Mouse (Mus musculus): ENCODE measurements around the gene Nrip3.

DNA sequence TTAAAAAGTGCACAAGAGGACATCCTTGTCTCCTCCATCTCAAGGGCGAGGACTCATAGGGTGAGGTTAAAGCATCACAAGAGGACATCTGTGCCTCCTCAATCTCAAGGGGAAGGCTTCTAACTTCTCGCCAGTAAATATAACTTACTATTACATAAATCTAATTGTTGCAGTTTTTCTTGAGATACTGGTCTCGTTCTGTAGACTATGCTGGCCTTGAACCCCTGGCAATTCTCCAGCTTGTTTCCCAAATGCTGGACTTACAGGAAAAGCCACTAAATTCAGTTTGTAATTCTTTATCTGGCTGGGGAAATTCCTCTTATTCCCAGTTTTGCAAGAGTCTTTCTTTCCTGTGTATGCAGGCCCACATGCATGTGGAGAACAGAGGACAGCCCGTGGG lies 47.0 kb downstream of the Nrip3 start:
- TF ChIP-seq CTCF (IDR thresholded peaks at IDR 0.05; ENCODE audit: low read depth) = no peak
- no peak for TF ChIP-seq EP300 (IDR thresholded peaks at IDR 0.05; ENCODE audit: low read depth)

All from heart, postnatal 0 days (tissue).